Mouse (Mus musculus): ENCODE measurements around the gene Ccdc84.

Ccdc84 gene

GRCm38 (mm10) chr9:44361190-44361917, 57.0 kb downstream of the Ccdc84 start, which contains the start of gene Vps11:
TSS of gene Vps11 (minus strand) at chr9:44361670.
- DNase-seq, result peak; percentile 93
